Mouse (Mus musculus): ENCODE results near the gene Dtd1. TPM values are rescaled to one million over a fixed set of nuclear protein-coding genes. Genes with fewer than 3 reads are reported as not detected.
A peak's percentile ranks its signal among the peaks of the same experiment; 100 is the strongest.

Dtd1 gene
- polyA plus RNA-seq, 1 experiment from 2014 or later, result 148 TPM

DNA sequence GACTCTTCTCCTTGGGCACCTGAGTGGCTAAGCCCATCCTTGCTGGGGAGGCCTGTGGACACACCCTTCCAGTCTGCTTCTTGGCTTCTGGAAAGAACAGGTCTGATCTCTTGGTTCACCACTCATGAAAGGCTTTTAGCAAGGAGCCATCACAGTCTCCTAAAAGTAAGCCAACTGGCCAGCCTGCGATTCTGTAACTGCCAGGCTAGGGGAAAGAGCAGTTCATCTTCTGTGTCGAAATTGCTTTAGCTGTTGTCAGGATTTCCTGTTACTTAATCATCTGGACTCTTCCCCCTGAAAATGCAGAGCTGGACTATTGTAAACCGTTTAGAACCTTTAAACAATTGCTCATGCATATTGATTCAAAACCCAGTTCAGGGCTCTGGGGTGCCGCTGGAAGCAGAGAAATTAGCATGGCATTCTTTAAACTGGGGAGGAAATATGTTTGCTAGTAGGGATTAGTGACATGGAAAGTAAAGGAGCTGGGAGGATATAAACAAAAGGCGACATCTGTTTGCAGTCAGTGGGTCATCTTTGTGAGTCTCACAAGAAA is 120.8 kb downstream of the Dtd1 start:
- WGBS, result 21% methylated on average over 5 of the region's 5 CpGs
- H3K36me3 ChIP-seq (replicated peaks), result no peaks in the 10 kb centered on the region
- no peaks in the 10 kb centered on the region for H3K27me3 ChIP-seq (replicated peaks)
- H3K4me3 ChIP-seq, result no peak overlapping the region
- H3K4me1 ChIP-seq, result no peaks in the 10 kb centered on the region; the same call in 1 of the 2 replicates
- no peak overlapping the region for H3K27ac ChIP-seq
- no peak for ATAC-seq (replicated peaks)
- no peak overlapping the region for H3K4me2 ChIP-seq
- no peak overlapping the region for H3K9ac ChIP-seq
- H3K9me3 ChIP-seq, result no peaks in the 10 kb centered on the region

DNA sequence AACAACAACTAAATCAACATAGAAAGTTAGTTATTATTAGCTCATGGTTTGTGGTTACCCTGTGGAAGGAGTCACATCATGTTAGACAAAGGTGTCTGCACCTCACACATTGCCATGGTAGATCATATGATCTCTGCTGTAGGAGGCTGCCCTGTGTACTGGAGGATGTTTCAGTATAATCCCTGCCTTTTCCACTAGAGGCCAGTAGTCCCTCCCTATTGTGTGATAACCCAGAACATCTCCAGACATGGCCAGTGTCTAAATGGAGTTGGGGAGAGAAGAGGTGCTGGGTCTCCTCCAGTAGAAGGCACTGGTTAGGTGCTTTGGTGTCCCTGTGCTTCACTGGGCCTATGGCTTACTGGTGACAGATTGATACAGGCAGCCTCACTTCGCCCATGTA is 125.0 kb downstream of the Dtd1 start:
- no peak overlapping the region for H3K27ac ChIP-seq
- 96% methylated on average over 1 of the region's 1 CpGs for WGBS
- H3K36me3 ChIP-seq (replicated peaks), result no peaks in the 10 kb centered on the region
- no peaks in the 10 kb centered on the region for H3K27me3 ChIP-seq (replicated peaks)
- no peak overlapping the region for H3K4me2 ChIP-seq
- ATAC-seq (replicated peaks), result peak; percentile 79; the same call in 1 of the 2 replicates
- H3K4me1 ChIP-seq, result no peaks in the 10 kb centered on the region
- no peak overlapping the region for H3K4me3 ChIP-seq
- H3K9me3 ChIP-seq, result no peaks in the 10 kb centered on the region
- no peak overlapping the region for H3K9ac ChIP-seq

DNA sequence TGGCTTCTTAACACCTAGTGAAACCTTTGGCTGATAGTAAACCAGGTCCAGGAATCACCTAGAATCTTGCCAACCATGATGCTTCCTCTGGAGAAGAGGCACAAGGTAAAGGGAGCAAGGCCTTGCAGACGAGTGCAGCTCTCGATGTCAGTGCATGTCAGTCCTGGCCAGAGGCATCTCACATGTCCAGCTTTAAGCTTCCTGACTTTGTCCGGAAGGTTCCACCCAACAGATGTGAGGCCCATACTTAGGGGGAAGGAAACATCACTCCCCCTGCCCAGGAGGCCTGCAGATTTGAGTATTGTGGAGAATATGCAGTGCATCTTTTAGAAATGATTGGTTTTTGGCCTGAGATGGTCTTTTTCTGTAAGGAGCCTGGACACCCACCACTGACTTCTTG is 127.4 kb downstream of the Dtd1 start:
- ATAC-seq (replicated peaks), result no peak
- Histone ChIP-seq H3K4me1 (no peaks in the 10 kb centered on the region), H3K4me2 (no peak overlapping the region), H3K9me3 (no peaks in the 10 kb centered on the region), H3K4me3 (no peak overlapping the region), H3K9ac (no peak overlapping the region), H3K27me3 (replicated peaks) (no peaks in the 10 kb centered on the region), H3K36me3 (replicated peaks) (no peaks in the 10 kb centered on the region), H3K27ac (no peak overlapping the region)
- 95% methylated on average over 3 of the region's 3 CpGs for WGBS

GRCm38 (mm10) chr2:144729776-144730175 is 130.1 kb downstream of the Dtd1 start:
- no peaks in the 10 kb centered on the region for H3K36me3 ChIP-seq (replicated peaks)
- H3K27ac ChIP-seq, result no peak overlapping the region
- ATAC-seq (replicated peaks), result no peak
- no peaks in the 10 kb centered on the region for H3K9me3 ChIP-seq
- H3K27me3 ChIP-seq (replicated peaks), result no peaks in the 10 kb centered on the region
- no peak overlapping the region for H3K9ac ChIP-seq
- no peak overlapping the region for H3K4me2 ChIP-seq
- 95% methylated on average over 2 of the region's 2 CpGs for WGBS
- H3K4me3 ChIP-seq, result no peak overlapping the region
- H3K4me1 ChIP-seq, result no peaks in the 10 kb centered on the region

GRCm38 (mm10) chr2:144738161-144738560 is 138.5 kb downstream of the Dtd1 start:
- H3K4me2 ChIP-seq, result no peak overlapping the region
- H3K27ac ChIP-seq, result no peak overlapping the region
- H3K4me1 ChIP-seq, result no peaks in the 10 kb centered on the region
- no peak overlapping the region for H3K4me3 ChIP-seq
- WGBS, result 89% methylated on average over 5 of the region's 5 CpGs
- no peak overlapping the region for H3K9ac ChIP-seq
- H3K27me3 ChIP-seq (replicated peaks), result no peaks in the 10 kb centered on the region
- no peaks in the 10 kb centered on the region for H3K36me3 ChIP-seq (replicated peaks)
- no peaks in the 10 kb centered on the region for H3K9me3 ChIP-seq
- ATAC-seq (replicated peaks), result no peak

DNA sequence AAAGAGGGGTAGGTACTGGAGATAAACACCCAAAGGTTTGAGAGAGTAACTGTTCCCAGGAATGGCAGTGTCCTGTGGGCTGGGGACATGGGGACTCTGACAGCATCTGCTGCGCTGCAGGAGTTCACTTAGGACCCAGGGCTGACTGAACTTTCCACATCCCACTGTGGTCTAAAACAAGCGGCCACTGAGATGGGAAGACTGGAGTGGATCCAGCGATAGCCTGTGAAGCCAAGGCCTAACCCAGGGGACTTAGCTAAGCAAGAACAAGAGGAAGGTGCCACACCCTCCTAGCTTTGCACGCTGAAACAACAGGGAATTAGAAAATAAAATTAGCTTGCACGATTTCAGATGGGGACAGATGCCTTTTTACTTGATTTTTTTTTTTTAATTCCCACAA is 138.9 kb downstream of the Dtd1 start:
- no peaks in the 10 kb centered on the region for H3K9me3 ChIP-seq
- no peak overlapping the region for H3K9ac ChIP-seq
- H3K27ac ChIP-seq, result no peak overlapping the region
- no peak overlapping the region for H3K4me3 ChIP-seq
- no peaks in the 10 kb centered on the region for H3K27me3 ChIP-seq (replicated peaks)
- no peak overlapping the region for H3K4me2 ChIP-seq
- ATAC-seq (replicated peaks), result no peak
- no peaks in the 10 kb centered on the region for H3K4me1 ChIP-seq
- WGBS, result 75% methylated on average over 5 of the region's 5 CpGs
- H3K36me3 ChIP-seq (replicated peaks), result no peaks in the 10 kb centered on the region

DNA sequence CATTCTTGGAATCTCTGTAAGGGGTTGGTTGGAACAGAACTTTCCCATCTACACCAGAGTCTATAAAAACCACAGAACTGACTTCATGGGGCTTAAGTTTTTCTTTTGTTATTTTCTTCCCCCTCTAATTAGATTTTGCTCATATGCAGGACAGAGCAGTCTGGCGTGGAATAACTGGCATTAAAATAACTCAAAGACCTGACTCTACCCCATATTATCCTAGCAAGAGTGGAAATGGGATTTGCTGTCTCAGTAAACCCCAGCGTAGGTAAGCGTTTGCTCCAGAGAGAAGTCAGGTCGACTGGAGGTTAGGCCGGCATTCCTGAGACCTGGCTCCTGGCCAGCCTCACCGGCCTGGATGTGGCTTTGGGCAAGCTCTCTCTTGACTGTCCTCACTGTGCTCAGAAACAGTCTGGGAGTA is 140.9 kb downstream of the Dtd1 start:
- Histone ChIP-seq H3K4me3 (no peak overlapping the region), H3K27me3 (replicated peaks) (no peaks in the 10 kb centered on the region), H3K27ac (no peak overlapping the region), H3K4me1 (no peaks in the 10 kb centered on the region), H3K9me3 (no peaks in the 10 kb centered on the region), H3K9ac (no peak overlapping the region), H3K4me2 (no peak overlapping the region), H3K36me3 (replicated peaks) (no peaks in the 10 kb centered on the region)
- ATAC-seq (replicated peaks), result no peak
- WGBS, result 76% methylated on average over 6 of the region's 6 CpGs

GRCm38 (mm10) chr2:144741973-144742372 is 142.3 kb downstream of the Dtd1 start:
- H3K9me3 ChIP-seq, result no peaks in the 10 kb centered on the region
- H3K27ac ChIP-seq, result no peak overlapping the region
- H3K4me2 ChIP-seq, result no peak overlapping the region
- no peak overlapping the region for H3K9ac ChIP-seq
- H3K4me3 ChIP-seq, result no peak overlapping the region
- no peaks in the 10 kb centered on the region for H3K4me1 ChIP-seq
- H3K36me3 ChIP-seq (replicated peaks), result no peaks in the 10 kb centered on the region
- ATAC-seq (replicated peaks), result no peak
- no peaks in the 10 kb centered on the region for H3K27me3 ChIP-seq (replicated peaks)
- WGBS, result 89% methylated on average over 10 of the region's 10 CpGs

DNA sequence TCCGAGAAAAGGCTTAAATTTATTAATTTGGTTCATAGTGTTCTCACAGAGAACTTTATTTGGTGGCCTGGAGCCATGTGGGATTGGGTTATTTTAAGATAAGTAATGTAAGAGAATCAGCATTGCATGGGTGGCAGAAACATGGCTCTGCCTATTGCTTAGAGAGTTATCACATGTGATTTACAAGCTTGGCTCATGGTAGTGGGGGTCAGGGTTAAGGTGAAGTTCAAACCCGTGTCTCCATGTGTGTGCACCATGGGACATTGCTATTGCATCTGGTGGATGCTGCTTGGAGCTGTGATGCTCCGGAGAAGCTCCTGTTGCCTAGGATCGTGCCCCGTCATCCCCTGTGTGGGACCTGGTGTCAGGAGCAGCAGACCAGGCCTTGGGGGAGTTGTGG is 143.6 kb downstream of the Dtd1 start:
- Histone ChIP-seq H3K4me3 (no peak overlapping the region), H3K4me1 (no peaks in the 10 kb centered on the region), H3K36me3 (replicated peaks) (no peaks in the 10 kb centered on the region), H3K27me3 (replicated peaks) (no peaks in the 10 kb centered on the region), H3K27ac (no peak overlapping the region), H3K9me3 (no peaks in the 10 kb centered on the region), H3K9ac (no peak overlapping the region), H3K4me2 (no peak overlapping the region)
- ATAC-seq (replicated peaks), result no peak
- WGBS, result 85% methylated on average over 5 of the region's 5 CpGs

DNA sequence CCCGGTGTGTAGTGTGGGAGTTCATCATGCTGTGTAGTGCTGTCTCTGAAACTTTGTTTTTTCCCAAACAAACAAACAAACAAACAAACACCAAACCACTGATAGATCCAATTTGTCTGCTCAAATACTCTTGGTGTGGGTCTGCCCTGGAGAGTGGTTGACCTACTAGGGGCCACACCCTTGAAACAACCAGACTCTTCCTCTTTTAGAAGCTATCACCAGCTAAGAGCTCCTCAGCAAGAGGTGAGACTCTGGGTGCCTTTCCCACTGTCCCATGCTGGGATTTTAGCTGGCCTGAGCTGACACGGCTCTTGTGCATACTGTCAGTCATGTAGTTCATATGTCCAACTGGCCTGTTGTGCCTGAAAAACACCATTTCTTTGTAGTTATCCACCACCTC is 145.6 kb downstream of the Dtd1 start:
- H3K9ac ChIP-seq, result no peak overlapping the region
- no peaks in the 10 kb centered on the region for H3K4me1 ChIP-seq
- no peak overlapping the region for H3K27ac ChIP-seq
- no peak overlapping the region for H3K4me3 ChIP-seq
- H3K36me3 ChIP-seq (replicated peaks), result no peaks in the 10 kb centered on the region
- H3K27me3 ChIP-seq (replicated peaks), result no peaks in the 10 kb centered on the region
- no peak overlapping the region for H3K4me2 ChIP-seq
- 86% methylated on average over 2 of the region's 2 CpGs for WGBS
- no peak for ATAC-seq (replicated peaks)
- no peaks in the 10 kb centered on the region for H3K9me3 ChIP-seq

GRCm38 (mm10) chr2:144746046-144746783 is 146.5 kb downstream of the Dtd1 start:
- H3K9me3 ChIP-seq, result no peaks in the 10 kb centered on the region
- ATAC-seq (replicated peaks), result no peak
- H3K4me3 ChIP-seq, result no peak overlapping the region
- H3K4me1 ChIP-seq, result no peaks in the 10 kb centered on the region
- no peaks in the 10 kb centered on the region for H3K27me3 ChIP-seq (replicated peaks)
- no peaks in the 10 kb centered on the region for H3K36me3 ChIP-seq (replicated peaks)
- no peak overlapping the region for H3K27ac ChIP-seq
- WGBS, result 69% methylated on average over 4 of the region's 4 CpGs
- H3K4me2 ChIP-seq, result no peak overlapping the region
- H3K9ac ChIP-seq, result no peak overlapping the region

DNA sequence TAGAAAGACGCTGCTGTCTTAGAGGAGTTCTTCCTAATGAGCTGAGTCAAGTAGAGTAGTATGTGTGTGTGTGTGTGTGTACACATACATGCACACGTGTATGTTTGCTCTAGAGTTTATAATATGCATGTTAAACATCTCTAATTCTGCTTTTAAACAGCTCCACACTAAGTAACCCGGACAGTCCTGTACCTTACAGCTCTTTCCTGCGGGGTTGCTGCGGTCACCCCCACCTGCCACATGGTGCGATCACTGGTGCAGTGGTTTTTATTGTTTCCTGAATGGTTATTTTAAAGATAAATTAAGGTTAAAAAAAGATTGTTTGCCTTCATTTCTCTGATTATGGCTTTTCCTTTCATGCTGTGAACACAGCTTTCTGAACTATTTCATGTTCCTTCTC is 153.9 kb downstream of the Dtd1 start:
- Histone ChIP-seq H3K36me3 (replicated peaks) (no peaks in the 10 kb centered on the region), H3K4me3 (no peak overlapping the region), H3K27ac (no peak overlapping the region), H3K9ac (no peak overlapping the region), H3K27me3 (replicated peaks) (no peaks in the 10 kb centered on the region), H3K4me2 (no peak overlapping the region), H3K9me3 (no peaks in the 10 kb centered on the region), H3K4me1 (no peaks in the 10 kb centered on the region)
- WGBS, result 75% methylated on average over 6 of the region's 6 CpGs
- ATAC-seq (replicated peaks), result no peak

DNA sequence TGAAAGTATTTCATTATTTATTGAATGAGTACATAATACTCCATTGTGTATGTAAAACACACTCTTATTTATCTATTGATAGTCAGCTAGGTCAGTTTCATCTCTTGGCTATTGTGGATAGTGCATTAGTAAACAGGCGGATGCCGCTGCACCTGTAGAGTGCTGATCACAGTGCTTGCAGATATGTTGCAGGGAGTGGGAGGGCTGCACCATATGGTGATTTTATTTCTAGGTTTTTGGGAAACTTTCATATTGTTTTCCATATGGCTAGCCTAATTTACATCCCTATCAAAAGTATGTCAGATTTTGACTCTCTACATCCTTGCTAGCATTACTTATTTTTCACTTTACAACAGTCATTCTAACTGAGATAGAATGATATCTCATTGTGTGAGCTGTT is 155.3 kb downstream of the Dtd1 start:
- Histone ChIP-seq H3K9ac (no peak overlapping the region), H3K27me3 (replicated peaks) (no peaks in the 10 kb centered on the region), H3K9me3 (no peaks in the 10 kb centered on the region), H3K36me3 (replicated peaks) (no peaks in the 10 kb centered on the region), H3K4me2 (no peak overlapping the region), H3K4me1 (no peaks in the 10 kb centered on the region), H3K27ac (no peak overlapping the region), H3K4me3 (no peak overlapping the region)
- WGBS, result 93% methylated on average over 2 of the region's 2 CpGs
- no peak for ATAC-seq (replicated peaks)

Measured in midbrain, embryonic 15.5 days (tissue).